Mouse (Mus musculus) ovary, postnatal 10 days (tissue): Measurements from ENCODE around the gene Ubr4.
"Not testable (repeated sequence)": the region's sequence is repeated elsewhere in the genome, so short reads cannot be mapped to it uniquely, and the experiment has no call there.

Experiments used
- DNase-seq: peaks from one replicate; pipeline ENCODE4 v3.0.0; 2022; ENCODE audit warnings: low spot score

Ubr4 gene

DNA sequence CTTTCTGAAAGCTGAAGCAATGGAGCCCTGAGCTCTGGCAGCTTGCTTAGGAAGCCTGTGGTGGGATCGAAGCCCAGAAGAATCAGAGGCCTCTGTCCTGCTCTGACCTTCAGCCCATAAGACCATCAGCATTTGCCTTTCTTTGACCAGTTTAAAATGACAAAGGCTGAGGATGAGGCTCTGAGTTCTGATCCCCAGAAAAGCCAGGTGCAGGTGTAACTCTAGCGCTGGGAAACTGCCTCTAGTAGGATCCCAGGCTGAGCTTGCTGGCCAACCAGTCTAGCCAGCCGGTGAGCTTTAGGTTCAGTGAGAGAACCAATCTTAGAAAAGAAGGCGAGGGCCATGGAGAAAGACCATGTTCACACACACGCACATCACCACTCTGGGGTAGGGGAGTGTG lies 135.9 kb downstream of the Ubr4 start:
- no peak for DNase-seq

GRCm38 (mm10) chr4:139489946-139490345 lies 137.5 kb downstream of the Ubr4 start:
- no peak for DNase-seq

GRCm38 (mm10) chr4:139490413-139491055 lies 138.1 kb downstream of the Ubr4 start:
- no peak for DNase-seq

GRCm38 (mm10) chr4:139491541-139492170 lies 139.2 kb downstream of the Ubr4 start:
- DNase-seq = no peak

GRCm38 (mm10) chr4:139492258-139492833 lies 139.9 kb downstream of the Ubr4 start:
- no peak for DNase-seq

GRCm38 (mm10) chr4:139493227-139494025 lies 141.0 kb downstream of the Ubr4 start:
- no peak for DNase-seq

DNA sequence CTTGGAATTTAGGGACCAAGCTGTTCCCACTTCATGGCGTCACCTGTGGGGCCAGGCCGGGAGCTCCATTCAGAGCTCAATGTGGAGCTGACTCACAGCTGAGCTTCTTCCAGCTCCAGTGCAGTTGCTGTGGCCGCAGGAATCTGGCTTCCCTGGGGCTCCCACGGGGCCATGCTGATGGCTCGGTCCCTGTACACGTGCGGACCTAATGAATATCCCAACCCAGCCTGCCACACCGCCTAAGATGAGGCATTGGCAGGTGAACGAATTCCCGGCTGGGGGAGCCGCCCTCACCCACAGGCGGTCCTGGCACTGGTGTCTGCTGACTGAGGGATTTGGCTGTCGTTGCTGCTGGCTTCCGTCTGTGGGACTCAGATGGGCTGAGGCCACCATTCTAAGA lies 148.4 kb downstream of the Ubr4 start:
- DNase-seq = no peak

GRCm38 (mm10) chr4:139501702-139502101 lies 149.3 kb downstream of the Ubr4 start:
- DNase-seq = no peak

DNA sequence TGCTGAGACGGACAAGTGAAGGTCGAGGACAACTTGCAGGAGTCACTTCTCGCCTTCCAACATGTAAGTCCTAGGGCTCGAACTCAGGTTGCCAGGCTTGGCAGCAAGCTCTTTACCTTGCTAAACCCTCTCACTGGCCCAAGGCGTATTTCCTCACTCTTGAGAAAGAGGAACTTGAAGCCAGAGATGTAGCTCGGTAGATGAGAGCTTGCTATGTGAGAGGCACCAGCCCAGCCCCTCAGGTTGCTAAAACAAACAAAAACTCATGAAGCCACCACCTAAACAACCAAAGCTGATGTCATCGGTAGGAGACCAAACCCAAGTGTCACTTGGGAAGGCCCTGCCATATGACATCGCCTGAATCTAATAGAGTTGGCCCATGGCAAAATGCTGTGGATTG lies 151.5 kb downstream of the Ubr4 start:
- DNase-seq = no peak

- no peak for DNase-seq
Measured at GRCm38 (mm10) chr4:139505716-139506115, 153.3 kb downstream of the Ubr4 start.

DNA sequence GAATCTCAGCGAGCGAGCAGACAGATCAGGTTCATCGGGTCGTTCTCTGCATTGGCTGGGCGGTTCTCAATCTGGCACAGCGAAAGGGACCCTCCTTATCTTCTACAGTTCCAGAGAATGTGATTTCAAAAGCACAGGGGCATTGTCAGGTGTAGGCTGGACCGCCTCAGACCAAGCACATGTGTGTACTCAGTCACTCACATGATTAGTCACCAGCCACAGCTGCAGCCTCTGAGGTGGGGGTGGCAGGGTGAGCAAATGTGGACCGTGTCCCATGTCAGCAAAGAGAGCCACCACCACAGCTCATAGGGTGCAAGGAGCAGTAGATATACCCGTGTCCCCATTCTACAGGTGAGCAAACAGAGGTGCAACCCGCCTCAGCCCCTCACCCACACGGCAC lies 154.3 kb downstream of the Ubr4 start:
- DNase-seq = no peak

DNA sequence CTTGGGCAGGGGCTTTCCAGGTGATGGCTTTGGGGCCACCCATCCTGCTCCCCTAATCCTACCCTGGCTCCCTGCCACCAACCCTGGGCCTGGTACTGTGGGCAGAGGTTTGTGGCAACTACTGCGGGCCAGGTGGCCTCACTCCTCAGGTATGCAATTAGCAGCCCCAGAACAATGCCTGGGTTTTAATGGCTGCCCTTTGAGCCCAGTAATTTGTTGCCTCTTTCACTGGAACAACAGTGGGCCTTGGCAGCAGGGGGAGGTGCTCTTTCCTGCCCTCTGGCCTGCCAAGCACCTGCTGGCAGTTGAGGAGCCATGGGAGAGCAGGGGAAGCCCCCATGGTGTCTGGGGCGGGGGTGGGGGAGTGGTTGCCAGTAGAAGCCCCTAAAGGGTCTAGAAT lies 156.7 kb downstream of the Ubr4 start:
- DNase-seq = no peak

DNA sequence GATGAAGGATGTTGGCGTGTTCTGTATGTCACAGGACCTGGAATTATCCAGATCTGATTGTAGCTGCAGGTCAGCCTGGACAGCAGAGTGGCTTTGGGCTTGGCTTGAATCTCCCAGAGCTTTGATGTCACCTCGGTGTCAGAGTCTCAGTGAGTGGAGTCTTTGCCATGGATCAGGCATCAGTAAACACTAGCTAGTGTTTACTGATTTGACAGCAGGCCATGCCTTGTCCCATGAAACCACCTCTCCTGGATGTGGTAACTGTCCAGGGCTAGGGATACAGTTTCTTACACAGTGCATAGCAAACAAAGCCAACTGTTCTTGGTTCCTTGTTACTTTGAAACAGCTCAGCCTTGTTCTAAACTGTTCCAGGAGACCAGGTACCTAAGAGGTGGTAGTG lies 159.1 kb downstream of the Ubr4 start:
- no peak for DNase-seq

GRCm38 (mm10) chr4:139512985-139513384 lies 160.6 kb downstream of the Ubr4 start:
- no peak for DNase-seq

DNA sequence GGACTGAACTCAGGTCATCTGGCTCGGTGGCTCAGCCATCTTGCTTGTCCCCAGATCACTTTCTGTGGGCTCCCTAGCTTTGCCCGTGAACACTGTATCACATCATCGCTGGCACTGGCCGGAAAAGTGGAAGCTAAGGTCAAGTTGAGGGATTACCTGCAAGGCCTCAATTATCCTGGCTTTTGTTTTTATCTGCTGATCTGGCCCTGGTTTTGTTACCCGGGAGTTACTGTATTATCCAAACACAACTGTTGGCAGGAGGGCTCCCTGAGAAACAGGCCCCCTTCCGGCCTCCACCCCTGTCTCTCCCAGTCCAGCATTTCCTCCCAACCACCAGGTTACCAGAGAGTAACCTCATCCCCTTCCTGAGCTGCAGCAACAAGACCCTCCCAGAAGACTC lies 166.8 kb downstream of the Ubr4 start:
- no peak for DNase-seq

DNA sequence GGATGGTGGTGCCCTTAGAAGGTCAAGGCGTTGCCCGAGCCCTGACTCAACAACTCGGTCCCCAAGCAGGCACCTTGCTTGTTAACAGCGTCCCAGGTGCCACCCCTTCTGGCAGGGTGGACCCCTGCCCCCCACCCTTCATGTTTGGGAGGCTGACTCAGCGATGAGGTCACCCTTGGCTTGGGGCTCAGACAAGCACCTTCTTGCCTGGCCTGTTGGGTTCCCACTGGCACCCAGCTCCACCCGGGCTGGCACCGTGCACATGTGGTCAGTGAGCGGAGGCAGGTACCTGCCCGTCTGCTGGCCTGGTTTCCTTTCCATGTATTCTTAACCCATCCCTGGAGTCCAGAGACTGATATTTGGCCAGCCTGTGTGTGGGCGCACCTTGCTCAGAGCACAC lies 169.5 kb downstream of the Ubr4 start:
- DNase-seq = no peak

DNA sequence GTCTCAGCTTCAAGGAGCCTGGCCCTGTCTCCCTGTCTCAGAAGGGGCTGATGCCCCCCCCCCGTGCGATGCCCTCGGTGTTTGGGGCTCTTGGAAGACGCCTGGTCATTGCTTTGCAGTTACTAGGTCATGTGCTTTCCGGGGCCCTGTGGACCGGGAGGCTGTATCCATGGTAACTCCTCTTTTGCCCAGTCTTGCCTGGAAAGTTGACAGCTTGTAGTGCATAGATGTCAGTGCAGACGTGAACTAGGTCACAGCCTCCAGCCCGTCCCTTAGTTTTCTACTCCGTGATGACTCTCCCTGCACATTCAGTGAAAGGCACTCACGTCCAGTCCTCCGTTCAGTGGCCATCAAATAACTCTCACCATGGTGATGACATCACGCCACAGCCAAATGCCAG lies 174.1 kb downstream of the Ubr4 start:
- DNase-seq = no peak

DNA sequence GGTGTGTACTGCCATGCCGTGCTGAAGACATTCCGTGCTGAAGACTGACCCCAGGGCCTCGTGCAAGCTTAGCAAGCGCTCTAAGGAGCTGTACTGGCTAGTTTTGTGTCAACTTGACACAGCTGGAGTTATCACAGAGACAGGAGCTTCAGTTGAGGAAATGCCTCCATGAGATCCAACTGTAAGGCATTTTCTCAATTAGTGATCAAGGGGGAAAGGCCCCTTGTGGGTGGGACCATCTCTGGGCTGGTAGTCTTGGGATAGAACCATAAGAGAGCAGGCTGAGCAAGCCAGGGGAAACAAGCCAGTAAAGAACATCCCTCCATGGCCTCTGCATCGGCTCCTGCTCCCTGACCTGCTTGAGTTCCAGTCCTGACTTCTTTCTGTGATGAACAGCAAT lies 177.8 kb downstream of the Ubr4 start, which contains the start of gene Iffo2:
TSS of gene Iffo2 (plus strand) at position 301 of the 400 bp plus-strand sequence.
- not testable (repeated sequence) for DNase-seq

DNA sequence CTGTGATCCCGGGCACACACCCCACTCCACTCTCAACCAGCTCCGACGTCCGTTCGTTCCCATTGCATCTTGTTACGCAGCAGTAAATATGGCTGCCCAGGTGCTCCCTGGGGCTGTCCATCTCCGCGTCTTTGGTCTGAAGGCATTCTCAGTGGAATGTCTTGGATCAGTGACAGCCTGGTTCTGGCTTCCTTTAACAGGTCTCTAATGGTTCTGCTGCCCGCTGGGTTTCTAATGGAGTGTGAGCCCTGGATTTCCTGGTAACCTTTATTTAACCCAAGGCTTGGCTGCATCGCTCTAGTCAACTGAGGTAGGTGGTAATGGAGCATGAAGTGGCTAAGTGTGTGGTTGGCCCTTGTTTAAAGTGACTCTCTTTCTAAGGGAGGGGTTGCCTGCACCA lies 179.7 kb downstream of the Ubr4 start:
- no peak for DNase-seq

DNA sequence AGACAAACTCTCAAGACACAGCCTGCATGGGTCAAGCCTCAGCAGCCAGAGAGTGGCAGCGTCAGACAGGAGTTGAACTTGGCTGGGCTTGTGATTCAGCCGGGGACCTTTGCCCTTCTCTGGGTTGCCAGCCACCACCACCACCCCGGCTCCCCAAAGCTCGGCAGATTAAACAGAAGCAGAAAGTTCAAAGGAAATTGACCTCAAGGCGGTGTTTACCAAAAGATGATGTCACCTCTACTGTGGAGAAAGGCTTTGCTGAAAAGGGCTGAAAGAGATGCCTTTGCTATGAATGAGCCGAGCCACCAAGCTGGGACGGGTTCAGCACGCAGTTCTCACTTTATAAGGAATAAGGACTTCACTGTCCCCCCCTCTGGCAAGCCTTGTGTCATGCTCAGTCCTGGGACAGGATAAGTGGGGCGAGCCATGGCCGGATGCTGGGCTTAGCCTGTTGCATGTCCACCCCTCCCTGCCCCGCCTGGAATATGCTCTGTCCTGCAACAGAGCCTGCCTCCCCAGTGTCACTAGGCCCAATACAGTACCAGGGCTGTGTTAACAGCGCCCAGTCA lies 182.8 kb downstream of the Ubr4 start:
- no peak for DNase-seq

DNA sequence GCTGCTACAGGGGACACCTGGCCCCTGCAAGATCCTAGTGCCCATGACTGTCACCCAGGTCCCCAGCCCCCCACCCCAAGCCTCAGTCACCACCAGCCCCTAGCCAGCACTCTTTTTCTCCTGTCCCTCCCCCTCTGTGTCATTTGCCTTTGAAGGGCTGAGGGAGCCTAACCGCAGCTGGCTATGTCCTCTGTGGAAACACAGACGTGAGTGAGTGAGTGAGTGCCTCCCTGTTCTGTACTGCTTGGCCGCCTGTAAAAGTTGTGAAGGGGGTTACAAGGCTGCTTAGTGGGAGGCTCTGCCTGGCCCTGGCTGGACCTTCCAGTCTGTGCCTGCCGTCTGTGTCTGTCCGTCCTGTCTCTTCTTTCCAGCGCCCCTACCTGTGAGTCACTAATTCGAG lies 183.3 kb downstream of the Ubr4 start:
- DNase-seq = no peak

DNA sequence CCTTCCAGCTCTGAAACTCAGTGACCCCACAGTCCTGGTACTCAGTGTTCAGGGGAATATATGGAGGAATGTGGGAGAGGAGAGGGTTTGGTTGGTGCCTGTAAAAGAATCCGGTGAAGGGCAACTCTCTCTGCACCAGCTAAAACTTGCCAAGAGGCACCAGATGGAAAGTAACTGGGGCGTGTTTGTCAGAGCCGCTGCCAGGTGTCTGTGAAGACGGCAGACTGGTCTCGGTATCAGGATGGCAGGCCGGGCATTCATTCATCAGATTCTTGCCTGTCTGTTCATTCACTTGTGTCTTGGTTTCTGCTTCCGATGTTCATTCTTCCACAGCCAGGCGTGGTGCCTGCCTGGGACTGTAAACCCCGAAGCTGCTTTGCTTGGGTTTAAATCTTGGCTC lies 184.3 kb downstream of the Ubr4 start:
- no peak for DNase-seq
